Mouse (Mus musculus) induced T-regulatory cell, adult 2 months (primary cell): ENCODE measurements at regions not wholly inside any gene's neighbourhood (a gene's known extent, or its start where the extent isn't known, plus 50 kb on each side); places are given as distances from the start of the nearest gene placed in this dataset.
A peak's percentile ranks its signal among the peaks of the same experiment; 100 is the strongest.
"Not testable (repeated sequence)": the region's sequence is repeated elsewhere in the genome, so short reads cannot be mapped to it uniquely, and the experiment has no call there.

Experiments used
- DNase-seq: peaks from one replicate; pipeline ENCODE4 v3.0.0-alpha.2; 2012; ENCODE audit warnings: low read depth

DNA sequence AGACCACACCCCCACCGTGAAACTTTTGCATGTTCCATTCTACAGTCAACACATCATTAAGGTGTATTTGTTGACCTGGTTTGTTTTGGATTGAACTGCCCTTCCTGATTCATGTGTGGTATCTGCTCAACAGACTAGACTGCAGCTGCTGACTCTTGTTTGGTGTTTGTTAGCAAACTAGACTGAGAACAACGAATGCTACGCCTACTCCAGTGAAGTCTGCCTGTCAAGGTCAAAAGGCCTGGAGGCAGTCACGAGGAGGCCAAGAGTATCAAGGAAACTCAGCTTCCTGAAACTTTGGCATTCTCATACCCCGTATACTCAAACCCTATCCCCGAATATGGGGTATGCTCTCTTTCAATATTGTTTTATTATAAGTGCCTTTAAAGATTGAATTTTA, 194.2 kb upstream of the Spin1 start:
- not testable (repeated sequence) for DNase-seq

DNA sequence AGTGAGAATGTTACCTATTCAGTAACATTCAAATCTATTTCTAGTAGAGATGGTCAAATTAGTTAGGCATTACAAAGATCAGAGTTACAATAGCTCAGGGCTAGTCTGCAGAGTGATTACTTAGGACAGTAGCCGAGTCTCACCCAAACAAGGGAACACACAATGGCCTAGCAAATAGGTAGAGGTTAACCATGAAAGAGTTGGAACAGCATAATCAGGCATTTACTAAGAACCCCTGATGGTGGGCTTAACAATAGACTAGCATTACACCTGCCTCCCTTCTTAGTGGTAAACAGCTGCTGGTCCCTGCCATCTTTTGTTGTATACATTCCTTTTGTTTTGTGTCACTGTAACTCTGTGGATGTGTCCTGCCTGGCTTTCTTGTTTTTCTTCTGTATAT, 193.8 kb upstream of the Spin1 start:
- no peak for DNase-seq

DNA sequence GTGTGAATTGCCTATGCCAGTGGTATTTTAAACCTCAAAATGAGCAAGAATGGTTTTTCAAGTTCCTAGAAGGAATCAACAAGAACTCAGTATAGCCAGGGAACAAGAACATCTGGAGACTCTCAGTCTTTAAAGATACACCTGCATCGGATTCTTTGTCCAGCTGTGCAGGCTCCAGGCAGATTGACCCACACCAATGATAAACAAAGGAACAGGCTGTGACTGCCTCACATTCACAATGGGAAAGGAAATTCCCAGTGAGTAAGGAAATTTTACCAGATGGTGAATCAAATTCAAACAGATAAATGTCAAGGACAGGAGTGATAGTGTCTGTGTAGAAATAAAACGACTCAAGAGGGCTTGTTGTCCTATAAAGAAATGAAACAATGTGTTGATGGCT, 187.9 kb upstream of the Spin1 start:
- DNase-seq = not testable (repeated sequence)

GRCm38 (mm10) chr13:50934017-50934416, 166.7 kb upstream of the Spin1 start:
- DNase-seq = not testable (repeated sequence)

GRCm38 (mm10) chr13:50942561-50942960, 158.1 kb upstream of the Spin1 start:
- DNase-seq = no peak

- DNase-seq = peak; percentile 89
These were observed 151.0 kb upstream of the Spin1 start for GRCm38 (mm10) chr13:50949545-50950226.

GRCm38 (mm10) chr13:50954671-50955070, 146.0 kb upstream of the Spin1 start:
- no peak for DNase-seq

GRCm38 (mm10) chr13:50958051-50958883, 142.4 kb upstream of the Spin1 start:
- peak; percentile 65 for DNase-seq

DNA sequence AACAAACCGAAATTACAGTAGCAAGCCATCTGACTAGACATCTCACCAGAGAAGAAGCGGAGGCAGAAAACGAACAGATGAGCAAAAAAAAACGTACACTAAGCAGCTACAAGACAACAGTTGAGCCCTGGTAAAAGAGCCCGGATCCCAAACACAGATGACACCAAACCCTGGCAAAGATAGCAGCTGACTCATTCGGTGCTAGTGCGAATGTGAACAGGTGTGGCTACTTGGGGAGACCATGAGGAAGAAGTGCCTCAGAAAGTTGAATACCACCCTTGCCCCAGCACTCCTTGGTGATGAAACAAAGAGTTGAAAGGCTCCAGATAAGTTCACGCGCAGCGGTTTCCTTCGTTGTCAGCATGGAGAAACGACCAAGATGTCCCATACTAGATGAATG, 139.8 kb upstream of the Spin1 start:
- peak; percentile 29 for DNase-seq

DNA sequence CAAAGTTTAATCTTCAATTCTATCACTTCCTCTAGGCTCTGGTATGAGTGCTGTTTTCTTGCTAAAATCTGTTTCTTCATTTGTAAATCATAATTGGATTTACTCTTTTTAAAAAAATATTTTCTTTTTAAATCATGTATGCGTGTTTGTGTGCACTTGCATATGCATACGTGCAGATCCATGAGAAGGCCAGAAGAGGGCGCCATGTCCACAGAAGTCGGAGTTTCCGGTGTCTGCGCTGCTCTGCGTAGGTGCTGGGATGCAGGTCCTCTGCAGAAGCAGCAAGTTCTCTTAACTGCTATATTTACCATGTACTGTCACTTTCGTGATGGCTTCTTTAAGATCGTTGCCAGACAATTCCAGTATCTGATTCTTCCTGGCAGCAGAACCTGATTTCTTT, 136.6 kb upstream of the Spin1 start:
- peak; percentile 61 for DNase-seq

DNA sequence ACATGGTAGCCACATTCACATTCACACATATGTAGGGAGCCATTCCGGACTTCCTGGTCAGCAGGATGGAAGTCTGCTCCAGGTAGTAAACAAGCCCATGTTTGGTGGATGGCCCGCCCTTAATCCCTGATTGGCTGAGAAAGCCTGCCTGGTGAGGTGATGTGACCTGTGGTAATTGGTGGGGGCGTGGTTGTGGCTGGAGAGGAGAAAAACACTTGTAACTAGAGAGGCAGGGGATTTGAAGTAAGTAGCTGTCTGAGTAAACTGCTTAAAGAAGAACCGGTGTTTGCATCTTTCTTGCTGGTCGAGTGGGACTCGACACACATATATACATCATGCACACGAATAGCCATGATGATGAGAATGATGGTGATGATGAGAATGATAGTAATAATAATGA, 135.6 kb upstream of the Spin1 start:
- not testable (repeated sequence) for DNase-seq

DNA sequence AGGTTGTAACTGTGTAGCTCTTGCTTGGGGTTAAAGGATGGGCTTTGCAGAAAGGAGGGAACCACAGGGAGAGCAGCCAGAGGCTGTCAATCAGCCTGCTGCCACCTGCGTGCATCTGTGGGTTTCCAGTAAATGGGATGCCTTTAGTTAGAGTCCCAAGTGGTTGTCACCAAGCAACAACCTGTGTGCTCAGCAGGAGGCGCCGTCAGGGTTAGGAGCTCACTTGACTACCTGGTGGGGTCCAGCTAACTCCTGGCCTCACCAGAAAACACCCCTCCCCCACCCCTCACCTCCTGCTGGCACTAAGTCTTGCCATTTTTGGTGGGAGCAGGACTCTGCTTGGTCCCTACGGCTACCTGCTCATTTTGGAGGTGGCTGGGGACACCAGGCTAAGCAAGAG, 135.0 kb upstream of the Spin1 start:
- no peak for DNase-seq

DNA sequence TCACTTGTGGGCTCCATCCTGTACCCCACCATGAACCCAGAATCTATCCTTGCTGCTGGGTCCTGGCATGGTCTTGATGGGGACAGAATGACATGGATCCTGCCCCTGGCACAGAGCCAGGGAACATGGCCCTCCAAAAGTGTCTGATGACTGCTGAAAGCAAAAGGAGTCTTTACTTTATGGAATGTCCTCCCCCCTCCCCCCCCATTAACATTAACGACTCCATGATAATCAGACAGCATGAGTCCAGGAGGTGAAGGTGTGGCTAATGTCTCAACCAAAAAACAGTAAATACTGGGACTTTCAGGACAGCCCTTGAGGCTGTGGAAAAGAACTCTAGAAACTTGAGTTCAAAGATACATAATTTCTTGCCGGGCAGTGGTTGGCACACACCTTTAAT, 133.9 kb upstream of the Spin1 start:
- DNase-seq = no peak

GRCm38 (mm10) chr13:50973379-50973778, 127.3 kb upstream of the Spin1 start:
- no peak for DNase-seq

DNA sequence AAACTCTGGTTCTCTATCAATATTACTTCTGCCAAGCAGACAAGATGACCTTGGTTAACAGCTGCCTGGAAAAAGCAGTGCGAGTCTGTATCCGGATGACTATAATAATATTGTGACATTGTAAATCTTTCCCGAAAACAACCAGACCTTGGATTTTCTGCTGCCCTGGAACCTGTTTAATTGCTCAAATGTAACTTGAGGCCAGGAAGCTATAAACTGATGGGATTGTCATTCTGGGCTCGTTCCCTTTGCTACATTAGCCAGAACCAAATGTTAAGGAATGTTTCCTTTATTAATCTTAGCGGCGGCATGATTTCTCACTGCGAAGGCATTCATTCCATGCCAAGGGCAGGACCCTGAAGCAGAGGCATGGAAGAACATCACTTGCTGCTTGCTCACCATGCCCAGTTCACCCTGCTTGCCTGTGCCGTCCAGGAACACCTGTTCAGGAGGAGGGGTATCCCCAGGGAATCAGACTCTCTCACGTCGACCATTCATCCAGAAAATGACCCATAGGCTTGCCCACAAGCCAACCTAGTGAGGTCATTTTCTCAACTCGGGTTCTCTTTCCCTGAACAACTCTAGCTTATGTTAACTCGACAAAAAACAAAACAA, 125.3 kb upstream of the Spin1 start:
- DNase-seq = no peak

DNA sequence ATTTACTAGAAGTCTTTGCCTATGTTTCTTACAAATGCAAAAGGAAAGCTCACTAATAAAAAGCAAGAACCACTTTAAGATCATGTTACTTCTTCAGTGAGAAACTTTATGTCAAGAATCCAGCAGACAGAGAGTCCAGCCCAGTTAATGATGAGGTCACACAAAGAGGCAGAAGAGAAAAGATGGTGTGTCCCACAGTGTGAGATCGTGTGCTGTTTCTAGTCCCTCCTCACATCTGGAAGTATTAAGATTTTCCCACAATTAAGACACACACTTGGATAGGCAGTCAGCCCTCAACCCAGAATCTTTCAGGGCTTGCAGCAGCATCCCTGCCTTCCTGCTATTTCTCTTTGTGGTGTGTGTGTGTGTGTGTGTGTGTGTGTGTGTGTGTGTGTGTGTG, 118.7 kb upstream of the Spin1 start:
- DNase-seq = no peak

GRCm38 (mm10) chr13:50982990-50983389, 117.7 kb upstream of the Spin1 start:
- DNase-seq = no peak

- no peak for DNase-seq
These were observed 108.8 kb upstream of the Spin1 start for GRCm38 (mm10) chr13:50991726-50992432.

- no peak for DNase-seq
These were observed 100.9 kb upstream of the Spin1 start for GRCm38 (mm10) chr13:50999738-51000137.

GRCm38 (mm10) chr13:51004827-51005226, 95.9 kb upstream of the Spin1 start:
- no peak for DNase-seq

DNA sequence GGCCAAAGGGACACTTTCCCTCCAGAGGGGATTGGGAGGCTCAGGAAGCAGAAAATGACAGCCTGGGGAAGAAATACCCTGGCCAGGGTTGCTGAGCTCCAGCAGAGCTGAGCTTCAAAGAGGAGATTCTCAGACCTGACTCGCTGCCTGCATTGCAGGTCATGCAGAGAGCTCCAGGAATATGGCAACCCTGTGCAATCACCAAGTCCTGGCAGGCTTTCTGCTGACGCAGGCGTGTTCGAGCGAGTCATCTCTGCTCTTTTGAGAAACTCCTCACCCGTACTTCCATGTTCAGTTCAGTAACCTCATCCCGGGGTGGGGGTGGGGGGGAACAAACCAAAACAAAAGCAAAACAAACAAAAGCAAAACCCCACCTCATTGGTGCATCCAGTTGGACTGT, 89.9 kb upstream of the Spin1 start:
- DNase-seq = no peak

DNA sequence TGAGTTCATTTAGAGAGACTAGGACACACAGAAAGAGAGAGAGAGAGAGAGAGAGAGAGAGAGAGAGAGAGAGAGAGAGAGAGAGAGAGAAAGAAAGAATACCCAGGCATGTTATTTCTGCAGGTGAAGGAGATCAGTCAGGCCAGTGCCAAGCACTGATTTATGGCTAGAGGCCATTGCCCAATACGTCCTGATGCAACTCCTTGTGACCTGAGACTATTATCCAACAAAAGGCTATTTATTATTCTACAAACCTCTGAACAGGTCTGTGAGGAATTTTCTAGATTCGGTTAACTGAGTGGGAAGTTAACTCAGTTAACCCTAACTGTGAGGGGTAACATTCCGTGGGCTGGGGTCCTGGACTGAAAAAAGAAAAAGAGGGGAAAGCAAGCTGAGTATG, 84.5 kb upstream of the Spin1 start:
- DNase-seq = no peak
